Mouse (Mus musculus) WW6 (cell line): ENCODE data around the gene Gm8020.
"Not testable (repeated sequence)": the region's sequence is repeated elsewhere in the genome, so short reads cannot be mapped to it uniquely, and the experiment has no call there.

Source experiments
- DNase-seq: peaks from one replicate; pipeline ENCODE4 v3.0.0-alpha.2; 2013; ENCODE audit warnings: low read depth, low spot score

Gm8020 gene

GRCm38 (mm10) chr14:42502249-42502648, at the start of gene Gm8020:
Gm8020 (minus strand) TSS chr14:42502349.
- not testable (repeated sequence) for DNase-seq

- DNase-seq, result not testable (repeated sequence)
Measured at GRCm38 (mm10) chr14:42543170-42543701, 41.1 kb upstream of the Gm8020 start.

GRCm38 (mm10) chr14:42542316-42543169, 40.4 kb upstream of the Gm8020 start:
- DNase-seq, result not testable (repeated sequence)

DNA sequence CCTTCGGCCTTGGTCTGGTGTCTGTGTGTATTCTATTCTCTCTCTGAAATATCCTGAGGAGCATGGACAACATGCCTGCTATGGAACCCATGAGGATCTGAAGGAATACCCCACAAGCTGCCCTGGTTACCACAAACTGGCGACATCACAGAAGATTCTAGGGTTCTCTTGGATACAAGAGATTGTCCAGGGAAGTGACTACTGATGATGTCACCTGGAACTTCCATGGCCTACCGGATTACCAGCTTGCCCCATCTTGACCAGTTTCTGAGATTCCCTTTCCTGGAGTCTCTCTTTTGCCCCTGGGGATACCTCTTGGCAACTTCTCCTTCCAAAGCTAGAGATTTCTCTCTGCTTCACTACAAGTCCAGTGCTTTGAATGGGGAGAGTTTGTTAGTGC, 22.0 kb upstream of the Gm8020 start, which contains the start of gene Gm8024:
TSS of gene Gm8024 (minus strand) at position 101 of the 400 bp plus-strand sequence.
- DNase-seq, result not testable (repeated sequence)

GRCm38 (mm10) chr14:42463581-42463980, 38.6 kb downstream of the Gm8020 start, which contains the start of gene Gm8011:
Gm8011 (plus strand) TSS chr14:42463881.
- not testable (repeated sequence) for DNase-seq
